Mouse (Mus musculus) Patski (cell line): ENCODE data around the gene 1700028P14Rik. TPM values are rescaled to one million over a fixed set of nuclear protein-coding genes. Genes with fewer than 3 reads are reported as not detected.
A peak's percentile ranks its signal among the peaks of the same experiment; 100 is the strongest.

Experiments
- ATAC-seq: fragments of 100-300 bp; one replicate; pipeline ENCODE4 v1.8.0; 2021
- CTCF ChIA-PET: fragments of 350-600 bp; sonication (Branson Sonifier 250); formaldehyde crosslinking; loops from one replicate; lab custom pipeline; 2022; ENCODE audit warnings: inconsistent platforms; lab: Charles Lee
- POLR2A ChIA-PET: fragments of 350-600 bp; sonication (Branson Sonifier 250); formaldehyde crosslinking; loops from one replicate; lab custom pipeline; 2022; ENCODE audit warnings: antibody characterized with exemption, inconsistent platforms; lab: Charles Lee
- DNase-seq: peaks from one replicate; pipeline ENCODE4 v3.0.0-alpha.2; 2011; ENCODE audit warnings: low read depth, low spot score
- H3K27me3 ChIP-seq: fragments of 371-371 bp; one replicate; pipeline ENCODE4 v1.5.1; 2021
- CTCF ChIP-seq: fragments of 100-300 bp; IDR thresholded peaks from one replicate; pipeline ENCODE4 v1.5.1; 2021
- in situ Hi-C: fragments of 300-500 bp; cut with MboI; formaldehyde crosslinking; loops from 3 replicates; pipeline ENCODE4 v1.11.1; 2018; ENCODE audit warnings: low pct_unique_long_range_greater_than_20kb, mixed read lengths
- polyA plus RNA-seq: library from polyadenylated mRNA; unstranded; gene quantifications from one replicate; pipeline ENCODE4 v1.2.3, GENCODE M21; 2021

Gene 1700028P14Rik
- polyA plus RNA-seq, 1 experiment from 2014 or later: not detected

- in situ Hi-C loops: no loop called here
- ATAC-seq: no peak
- DNase-seq: no peak
- POLR2A ChIA-PET: no interaction called here
- no peak for TF ChIP-seq CTCF
- CTCF ChIA-PET: no interaction called here
- H3K27me3 ChIP-seq: peaks cover 62% of the 10 kb centered on the region
Observed at GRCm38 (mm10) chr19:23609724-23610123, 42.9 kb downstream of the 1700028P14Rik start.

- in situ Hi-C loops: no loop called here
- no peak for ATAC-seq
- TF ChIP-seq CTCF: no peak
- CTCF ChIA-PET: no interaction called here
- no peak for DNase-seq
- peaks cover 68% of the 10 kb centered on the region for H3K27me3 ChIP-seq
- POLR2A ChIA-PET: interaction anchor here (0.6 kb wide), 1 partner anchor 82 kb away, joined by 4 read pairs; no protein-coding TSS in a partner anchor
Observed at GRCm38 (mm10) chr19:23607951-23608350, 44.7 kb downstream of the 1700028P14Rik start.

- in situ Hi-C loops: no loop called here
Observed at GRCm38 (mm10) chr19:23594950-23595349, 57.7 kb downstream of the 1700028P14Rik start.

GRCm38 (mm10) chr19:23578606-23579355 lies 73.8 kb downstream of the 1700028P14Rik start:
- ChIA-PET POLR2A (no interaction called here), CTCF (no interaction called here)
- ATAC-seq (no peak), DNase-seq (no peak)
- TF ChIP-seq CTCF: no peak
- peaks cover 88% of the 10 kb centered on the region for H3K27me3 ChIP-seq
- in situ Hi-C loops: no loop called here

More at GRCm38 (mm10) chr19:23594950-23595349, 57.7 kb downstream of the 1700028P14Rik start:
- ATAC-seq: no peak
- ChIA-PET CTCF (no interaction called here), POLR2A (no interaction called here)
- peaks cover 52% of the 10 kb centered on the region for H3K27me3 ChIP-seq
- no peak for DNase-seq
- TF ChIP-seq CTCF: no peak

- ATAC-seq (peak; percentile 21), DNase-seq (no peak)
- in situ Hi-C loops: no loop called here
- POLR2A ChIA-PET: no interaction called here
- CTCF ChIA-PET: interaction anchor here (0.8 to 1.6 kb wide), 2 partner anchors 9 to 31 kb away, joined by 3 read pairs; no protein-coding TSS in a partner anchor
- TF ChIP-seq CTCF: peak; percentile 43
- H3K27me3 ChIP-seq: peaks cover 83% of the 10 kb centered on the region
Observed at GRCm38 (mm10) chr19:23576685-23577084, 75.9 kb downstream of the 1700028P14Rik start.

- CTCF ChIA-PET: no interaction called here
- H3K27me3 ChIP-seq: peaks cover 14% of the 10 kb centered on the region
- DNase-seq: peak; percentile 34
- TF ChIP-seq CTCF: no peak
- in situ Hi-C loops: loop anchor here (25.0 kb wide), 1 partner anchor 199 kb away; the partner anchor contains the start of gene Apba1
- POLR2A ChIA-PET: no interaction called here
- peak; percentile 45 for ATAC-seq
Observed at GRCm38 (mm10) chr19:23563693-23564092, 88.9 kb downstream of the 1700028P14Rik start.

- ChIA-PET POLR2A (no interaction called here), CTCF (interaction anchor here (1.4 kb wide), 1 partner anchor 39 kb away, joined by 4 read pairs; no protein-coding TSS in a partner anchor)
- TF ChIP-seq CTCF: no peak
- in situ Hi-C loops: loop anchor here (25.0 kb wide), 1 partner anchor 200 kb away; the partner anchor contains the start of gene Apba1
- DNase-seq: no peak
- ATAC-seq: no peak
- peaks cover 24% of the 10 kb centered on the region for H3K27me3 ChIP-seq
Observed at GRCm38 (mm10) chr19:23562588-23562987, 90.0 kb downstream of the 1700028P14Rik start.

- CTCF ChIA-PET: interaction anchor here (0.7 to 1.4 kb wide), 2 partner anchors 22 to 38 kb away, joined by 3 to 4 read pairs; no protein-coding TSS in a partner anchor
- ATAC-seq (no peak), DNase-seq (no peak)
Observed at GRCm38 (mm10) chr19:23562061-23562460, 90.6 kb downstream of the 1700028P14Rik start.

GRCm38 (mm10) chr19:23553450-23553849 lies 99.2 kb downstream of the 1700028P14Rik start:
- no peak for TF ChIP-seq CTCF
- peaks cover 64% of the 10 kb centered on the region for H3K27me3 ChIP-seq
- DNase-seq: no peak
- CTCF ChIA-PET: no interaction called here
- in situ Hi-C loops: loop anchor here (25.0 kb wide), 1 partner anchor 209 kb away; the partner anchor contains the start of gene Apba1
- POLR2A ChIA-PET: no interaction called here
- ATAC-seq: no peak

More at GRCm38 (mm10) chr19:23562061-23562460, 90.6 kb downstream of the 1700028P14Rik start:
- TF ChIP-seq CTCF: no peak
- H3K27me3 ChIP-seq: peaks cover 28% of the 10 kb centered on the region
- in situ Hi-C loops: loop anchor here (25.0 kb wide), 1 partner anchor 200 kb away; the partner anchor contains the start of gene Apba1
- POLR2A ChIA-PET: no interaction called here

GRCm38 (mm10) chr19:23545604-23546003 lies 107.0 kb downstream of the 1700028P14Rik start:
- peaks cover 72% of the 10 kb centered on the region for H3K27me3 ChIP-seq
- CTCF ChIA-PET: interaction anchor here (1.2 to 1.7 kb wide), 5 partner anchors 31 to 227 kb away, joined by 3 to 4 read pairs (median 3); partner anchors contain the start of gene Apba1
- in situ Hi-C loops: no loop called here
- TF ChIP-seq CTCF: peak; percentile 54
- POLR2A ChIA-PET: no interaction called here
- ATAC-seq (no peak), DNase-seq (no peak)
